In the genomic region with DNA sequence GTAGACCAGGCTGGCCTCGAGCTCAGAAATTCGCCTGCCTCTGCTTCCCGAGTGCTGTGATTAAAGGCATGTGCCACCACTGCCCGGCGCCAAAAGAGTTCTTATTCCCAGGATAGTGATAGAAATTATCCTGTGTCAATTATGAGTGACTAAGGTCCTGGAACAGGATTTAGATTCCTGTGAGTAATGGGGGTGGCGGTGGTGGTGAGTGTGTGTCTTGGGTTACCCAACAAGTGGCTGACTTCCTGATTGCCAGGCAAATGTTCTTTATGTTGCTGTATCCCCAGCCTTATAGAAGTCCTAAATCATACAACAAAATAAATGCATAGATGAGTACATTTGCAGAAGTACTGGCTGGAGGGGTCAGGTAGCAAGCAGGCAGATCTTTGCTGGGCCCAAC, we compare ENCODE assay signal across 8 mouse cellular contexts. TPM values are rescaled to one million over a fixed set of nuclear protein-coding genes. Genes with fewer than 3 reads are reported as not detected.
A peak's percentile ranks its signal among the peaks of the same experiment; 100 is the strongest.
DNase-seq lines count a peak whose midpoint lies in the region; ATAC-seq and TF ChIP-seq lines count a peak whose summit lies in the region.

No protein-coding gene starts in this region.

- no peak for TF ChIP-seq CTCF in small intestine, adult 2 months (IDR thresholded peaks at IDR 0.05; ENCODE audit: extremely low read depth, insufficient read length, insufficient replicate concordance, low read depth, low read length)

- no peak for DNase-seq in lung, postnatal 10 days
- no peak for DNase-seq in forebrain, embryonic 10.5 days (ENCODE audit: extremely low spot score, low spot score)
- DNase-seq in left cerebral cortex, postnatal 4 days: no peak
- DNase-seq in thymus, postnatal 10 days (ENCODE audit: low spot score in 2 of 2): no peak
- no peak for DNase-seq in cerebellum, postnatal 36 days

- ATAC-seq in lung, embryonic 16.5 days (ENCODE audit: low read depth): no peak
- no peak for ATAC-seq in limb, embryonic 13.5 days (ENCODE audit: low FRiP score, low read depth)

- 0 out of 2 replicates have a peak, but pooled peaks cover under 1% of the 10 kb centered on the region for H3K36me3 ChIP-seq in lung, embryonic 16.5 days (ENCODE audit: control insufficient read depth, insufficient read depth, low read length)
- peaks cover 42% of the 10 kb centered on the region for H3K36me3 ChIP-seq in forebrain, embryonic 10.5 days (replicated peaks)
- H3K36me3 ChIP-seq in limb, embryonic 13.5 days: peaks cover 3% of the 10 kb centered on the region; the same call in 1 of the 2 replicates
- no peaks in the 10 kb centered on the region for H3K36me3 ChIP-seq in small intestine, adult 2 months (ENCODE audit: control insufficient read depth, insufficient read depth, low read length)

- no peaks in the 10 kb centered on the region for H3K9me3 ChIP-seq in lung, embryonic 16.5 days (ENCODE audit: control insufficient read depth, low read length)
- peaks cover under 1% of the 10 kb centered on the region; the same call in 1 of the 2 replicates for H3K9me3 ChIP-seq in forebrain, embryonic 10.5 days
- H3K9me3 ChIP-seq in limb, embryonic 13.5 days: no peaks in the 10 kb centered on the region; the same call in 1 of the 2 replicates

- TF ChIP-seq POLR2A in small intestine, adult 2 months (IDR thresholded peaks at IDR 0.05; ENCODE audit: low read depth, low read length): no peak

- H3K4me1 ChIP-seq in lung, embryonic 16.5 days (replicated peaks; ENCODE audit: control insufficient read depth, insufficient read depth, low read length): peaks cover 13% of the 10 kb centered on the region
- H3K4me1 ChIP-seq in forebrain, embryonic 10.5 days: peaks cover 11% of the 10 kb centered on the region
- H3K4me1 ChIP-seq in limb, embryonic 13.5 days: peaks cover 15% of the 10 kb centered on the region
- peaks cover under 1% of the 10 kb centered on the region; the same call in 1 of the 2 replicates for H3K4me1 ChIP-seq in small intestine, adult 2 months (ENCODE audit: control insufficient read depth, insufficient read depth, insufficient read length, low read length)

- H3K4me2 ChIP-seq in lung, embryonic 16.5 days (ENCODE audit: low read depth, low read length): peak overlapping the region; percentile 68
- H3K4me2 ChIP-seq in limb, embryonic 13.5 days (replicated peaks): peak overlapping the region; percentile 81

- 82% methylated on average over 6 of the region's 6 CpGs for WGBS in lung, embryonic 16.5 days
- WGBS in forebrain, embryonic 10.5 days: 93% methylated on average over 6 of the region's 6 CpGs
- 91% methylated on average over 6 of the region's 6 CpGs for WGBS in limb, embryonic 13.5 days
- WGBS in small intestine, adult 2 months: 78% methylated on average over 6 of the region's 6 CpGs

- no peak overlapping the region for H3K27ac ChIP-seq in lung, embryonic 16.5 days (ENCODE audit: low read length)
- no peak overlapping the region for H3K27ac ChIP-seq in forebrain, embryonic 10.5 days
- no peak overlapping the region for H3K27ac ChIP-seq in limb, embryonic 13.5 days
- H3K27ac ChIP-seq in small intestine, adult 2 months (ENCODE audit: insufficient read depth, low read depth, low read length): no peak overlapping the region

- intact Hi-C loops in left cerebral cortex, postnatal 4 days (cut with DNase I): no loop called here

- no peak overlapping the region for H3K9ac ChIP-seq in lung, embryonic 16.5 days (ENCODE audit: low read length)
- H3K9ac ChIP-seq in limb, embryonic 13.5 days: no peak overlapping the region

- no peaks in the 10 kb centered on the region for H3K27me3 ChIP-seq in lung, embryonic 16.5 days (ENCODE audit: control insufficient read depth, insufficient read depth, low read depth, low read length)
- 0 out of 2 replicates have a peak, but pooled peaks cover 4% of the 10 kb centered on the region for H3K27me3 ChIP-seq in forebrain, embryonic 10.5 days (ENCODE audit: poor library complexity, severe bottlenecking)
- no peaks in the 10 kb centered on the region for H3K27me3 ChIP-seq in limb, embryonic 13.5 days
- H3K27me3 ChIP-seq in small intestine, adult 2 months (ENCODE audit: control insufficient read depth, insufficient read depth, low read length): no peaks in the 10 kb centered on the region

- H3K4me3 ChIP-seq in lung, embryonic 16.5 days (ENCODE audit: low read length): peak overlapping the region; percentile 96
- H3K4me3 ChIP-seq in forebrain, embryonic 10.5 days: peak overlapping the region; percentile 85
- peak overlapping the region; percentile 97 for H3K4me3 ChIP-seq in limb, embryonic 13.5 days
- H3K4me3 ChIP-seq in small intestine, adult 2 months (ENCODE audit: low read depth, low read length): peak overlapping the region; percentile 15; the same call in 1 of the 2 replicates

RNA-seq across cellular contexts. Expression of a gene that starts 1.6 kb away (rescaled TPM):
- polyA plus RNA-seq in lung, embryonic 16.5 days (2015; fragmentation: Nextera tagmentation; extraction: Ambion mirVana): 34.8 and 35.5 TPM in 2 replicates
- polyA plus RNA-seq in forebrain, embryonic 10.5 days (2016; fragmentation: Nextera tagmentation; extraction: Ambion mirVana): 28.4 and 32.4 TPM in 2 replicates
- polyA plus RNA-seq in limb, embryonic 13.5 days (2015; fragmentation: Nextera tagmentation; extraction: Ambion mirVana): 38.5 TPM in 2 replicates
- polyA plus RNA-seq in small intestine, adult 2 months (2012; rRNA removed): 1.8 and 2.7 TPM in 2 replicates
- total RNA-seq in left cerebral cortex, postnatal 4 days (2021): 10 to 100 TPM; 38.0 to 45.6 TPM

RNA-seq across cellular contexts. Expression of a gene that starts 50.1 kb away (rescaled TPM):
- polyA plus RNA-seq in lung, embryonic 16.5 days (2015; fragmentation: Nextera tagmentation; extraction: Ambion mirVana): 59.1 and 68.1 TPM in 2 replicates
- 154 and 157 TPM in 2 replicates for polyA plus RNA-seq in forebrain, embryonic 10.5 days (2016; fragmentation: Nextera tagmentation; extraction: Ambion mirVana)
- 75.1 and 80.0 TPM in 2 replicates for polyA plus RNA-seq in limb, embryonic 13.5 days (2015; fragmentation: Nextera tagmentation; extraction: Ambion mirVana)
- polyA plus RNA-seq in small intestine, adult 2 months (2012; rRNA removed): 2.4 and 3.3 TPM in 2 replicates
- total RNA-seq in left cerebral cortex, postnatal 4 days (2021): 1 to 10 TPM; 7.6 to 8.2 TPM

Comparison
In these comparisons a context has a peak if more than half of its experiments do, and no peak if none do; other contexts are left out.
1. H3K4me3 ChIP-seq: peak in every context shown above with its lines; median percentile 97 in limb, embryonic 13.5 days; 96 in lung, embryonic 16.5 days; 85 in forebrain, embryonic 10.5 days; 15 in small intestine, adult 2 months.
2. RNA of a gene that starts 50.1 kb away (polyA plus RNA-seq): 154 to 157 TPM in forebrain, embryonic 10.5 days, 75.1 to 80.0 TPM in limb, embryonic 13.5 days and 59.1 to 68.1 TPM in lung, embryonic 16.5 days; 2.4 to 3.3 TPM in small intestine, adult 2 months; every median in the first group is over 10 times any median in the second.